Mouse (Mus musculus) left cerebral cortex, postnatal 4 days (tissue): ENCODE results near the gene Gigyf1. TPM values are rescaled to one million over a fixed set of nuclear protein-coding genes. Genes with fewer than 3 reads are reported as not detected.

Experiments used
- DNase-seq: peaks from one replicate; pipeline ENCODE4 v3.0.0-alpha.2; 2022
- intact Hi-C: fragments of 180-260 bp; cut with DNase I; formaldehyde crosslinking; loops from one replicate; pipeline ENCODE4 v1.15.1; 2025
- total RNA-seq, 2 experiments: library from RNA; stranded (reverse); gene quantifications; 2 replicates each; pipeline ENCODE4 v1.2.3; 2021

The Gigyf1 gene
- 10 to 100 TPM; 56.5 to 63.6 TPM for total RNA-seq

- intact Hi-C loops = no loop called here
- DNase-seq = no peak
Observed at GRCm38 (mm10) chr5:137518436-137518835, at the start of gene Gigyf1. Gigyf1 (plus strand) TSS chr5:137518548.

GRCm38 (mm10) chr5:137472252-137472904, 46.0 kb upstream of the Gigyf1 start:
- intact Hi-C loops = no loop called here
- DNase-seq = no peak

DNA sequence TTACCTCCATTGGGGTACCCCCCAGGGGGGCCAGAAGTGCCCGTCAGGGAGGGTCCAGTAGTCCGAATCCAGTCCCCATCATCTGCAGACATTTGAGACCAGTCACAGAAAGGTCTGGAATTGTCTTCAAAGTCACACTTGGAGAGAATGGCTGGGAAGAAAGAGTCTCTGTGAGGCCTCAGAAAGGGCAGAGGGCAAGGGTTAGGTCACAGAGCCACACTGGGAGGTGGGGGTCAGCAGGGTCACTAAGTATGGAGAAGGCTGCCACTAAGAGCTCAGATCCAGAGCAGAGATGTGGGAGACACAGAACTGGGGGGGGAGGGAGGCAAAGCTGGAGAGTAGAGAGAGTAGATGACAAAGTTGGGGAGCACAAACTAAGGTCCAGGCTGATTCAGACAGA, 44.0 kb upstream of the Gigyf1 start:
- intact Hi-C loops = no loop called here
- no peak for DNase-seq

DNA sequence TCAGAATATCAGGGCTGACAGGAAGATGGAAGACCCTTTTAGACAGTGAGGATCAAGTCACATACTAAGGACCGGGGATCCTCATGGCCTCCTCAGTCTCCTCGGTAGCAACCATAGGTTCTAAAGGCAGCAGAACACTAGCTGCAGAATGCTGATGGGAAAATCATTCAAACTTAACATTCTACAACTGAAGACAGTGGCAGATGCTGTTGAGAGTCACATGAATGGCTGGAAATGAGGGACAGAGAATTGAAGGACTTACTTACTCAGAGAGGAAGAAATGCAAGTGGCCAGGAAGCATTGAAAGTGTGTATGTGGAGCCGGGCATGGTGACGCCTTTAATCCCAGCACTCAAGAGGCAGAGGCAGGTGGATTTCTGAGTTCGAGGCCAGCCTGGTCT, 41.4 kb upstream of the Gigyf1 start, which contains the start of gene Zan:
TSS of gene Zan (minus strand) at position 101 of the 400 bp plus-strand sequence.
- DNase-seq = no peak
- intact Hi-C loops = no loop called here

- intact Hi-C loops = no loop called here
Observed at GRCm38 (mm10) chr5:137481138-137481537, 37.2 kb upstream of the Gigyf1 start.

DNA sequence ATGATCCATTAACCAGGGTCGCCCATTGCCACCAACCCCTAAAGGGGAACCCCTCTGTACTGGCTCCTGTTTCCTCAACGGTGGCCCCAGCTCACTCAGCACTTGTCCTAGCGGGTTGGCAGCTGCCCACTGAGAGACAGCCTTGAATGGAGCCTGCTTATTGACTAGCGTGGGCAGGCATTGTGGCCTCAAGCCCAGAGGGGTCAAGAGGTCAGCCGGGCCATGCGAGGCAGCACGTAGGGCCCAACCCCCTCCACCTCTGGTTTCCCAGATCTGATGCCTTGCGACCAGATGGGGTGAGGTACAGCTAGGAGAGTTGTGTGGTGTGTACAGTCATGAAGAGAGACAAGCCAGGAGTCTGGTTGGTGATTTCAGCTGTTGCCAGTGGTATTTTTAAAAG, 36.5 kb upstream of the Gigyf1 start:
- DNase-seq = peak; percentile 26
- intact Hi-C loops = no loop called here

More at GRCm38 (mm10) chr5:137481138-137481537, 37.2 kb upstream of the Gigyf1 start:
- peak; percentile 76 for DNase-seq

- intact Hi-C loops = no loop called here
- no peak for DNase-seq
Observed at GRCm38 (mm10) chr5:137485071-137485850, 33.1 kb upstream of the Gigyf1 start.

- intact Hi-C loops = no loop called here
- DNase-seq = no peak
Observed at GRCm38 (mm10) chr5:137485851-137486155, 32.5 kb upstream of the Gigyf1 start.

DNA sequence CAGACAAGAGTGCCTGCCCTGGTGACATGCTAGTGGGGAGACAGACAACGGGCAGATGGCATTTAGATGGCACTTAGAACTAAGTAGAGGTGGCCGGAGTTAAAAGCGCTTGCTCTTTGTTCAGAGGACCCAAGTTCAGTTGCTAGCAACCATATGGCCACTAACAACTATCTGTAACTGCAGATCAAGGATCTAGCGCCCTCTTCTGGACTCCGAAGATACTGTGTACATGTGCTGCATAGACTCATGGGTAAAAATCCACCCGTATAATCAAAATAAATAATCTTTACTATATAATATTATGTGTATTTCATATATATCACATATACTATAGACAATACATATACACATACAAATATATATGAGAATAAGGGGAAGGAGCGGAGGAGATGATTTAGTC, 30.7 kb upstream of the Gigyf1 start:
- no peak for DNase-seq
- intact Hi-C loops = no loop called here

GRCm38 (mm10) chr5:137491559-137491958, 26.8 kb upstream of the Gigyf1 start:
- DNase-seq = peak; percentile 71
- intact Hi-C loops = no loop called here

DNA sequence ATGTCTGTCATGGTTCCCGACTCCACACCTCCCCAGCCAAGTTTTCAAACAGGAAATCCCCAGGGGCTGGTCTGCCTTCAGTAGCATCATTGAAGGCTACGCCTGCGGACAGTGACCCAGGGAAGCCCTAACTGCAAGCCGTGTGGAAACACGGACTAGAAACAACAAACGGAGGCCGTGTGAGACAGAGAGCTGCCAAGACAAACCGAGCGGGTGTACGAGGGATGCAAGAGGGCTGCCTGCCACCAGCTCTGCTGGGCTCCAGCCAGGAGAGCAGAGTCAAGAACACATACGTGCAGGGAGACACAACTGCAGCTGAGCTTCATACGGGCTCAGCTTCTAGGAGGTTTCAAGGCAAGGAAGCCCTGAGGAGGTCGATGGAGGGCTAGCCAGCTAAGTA, 24.5 kb upstream of the Gigyf1 start:
- peak; percentile 17 for DNase-seq
- intact Hi-C loops = no loop called here

DNA sequence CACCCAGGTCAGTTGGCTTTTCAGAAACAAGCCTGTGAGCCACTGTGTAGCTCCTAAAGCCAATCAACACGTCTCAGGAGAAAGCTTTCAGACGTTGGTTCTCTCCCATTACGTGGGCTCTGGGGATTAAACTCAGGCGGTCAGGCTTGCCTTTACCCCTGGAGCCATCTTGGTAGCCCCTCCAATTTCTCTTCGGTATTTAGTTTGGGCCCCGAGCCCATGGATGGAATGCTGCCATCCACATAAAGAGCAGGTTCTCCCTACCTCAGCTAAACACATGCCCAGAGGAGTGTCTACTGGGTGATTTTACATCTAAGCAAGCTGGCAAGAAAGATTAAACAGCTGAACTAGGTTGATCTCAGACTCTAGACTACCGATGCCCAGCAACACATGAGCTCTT, 18.2 kb upstream of the Gigyf1 start:
- intact Hi-C loops = loop anchor here (2.0 kb wide), 1 partner anchor 161 kb away; no protein-coding TSS in a partner anchor

GRCm38 (mm10) chr5:137501709-137502666, 16.4 kb upstream of the Gigyf1 start, which contains the start of gene Pop7:
Pop7 (minus strand) TSS chr5:137502518.
- peak; percentile 100 for DNase-seq
- intact Hi-C loops = loop anchor here (2.0 kb wide), 1 partner anchor 163 kb away; no protein-coding TSS in a partner anchor

More for the DNA sequence above, 18.2 kb upstream of the Gigyf1 start:
- DNase-seq = no peak

DNA sequence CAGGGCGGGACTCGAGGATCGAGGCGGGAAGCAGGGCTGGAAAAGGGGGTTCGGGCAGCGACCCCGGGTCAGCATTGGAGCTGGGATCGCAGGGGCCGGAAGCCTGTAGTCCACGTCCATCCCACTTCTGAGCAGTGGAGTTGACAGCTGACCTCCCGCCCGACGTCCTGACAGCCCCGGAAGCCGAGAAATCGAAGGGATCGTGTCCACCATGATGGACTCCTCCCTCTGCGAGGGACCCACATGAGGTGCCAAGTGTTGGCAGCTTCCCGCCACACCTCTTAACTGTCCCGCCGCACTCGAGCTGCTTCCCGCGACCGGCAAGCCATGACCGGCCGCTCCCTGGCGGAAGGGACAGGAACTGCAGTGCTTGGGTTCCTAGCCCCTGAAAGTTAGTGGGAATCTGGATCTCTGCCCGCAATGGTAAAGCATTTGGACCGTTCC, 15.7 kb upstream of the Gigyf1 start:
- DNase-seq = peak; percentile 94
- intact Hi-C loops = no loop called here

DNA sequence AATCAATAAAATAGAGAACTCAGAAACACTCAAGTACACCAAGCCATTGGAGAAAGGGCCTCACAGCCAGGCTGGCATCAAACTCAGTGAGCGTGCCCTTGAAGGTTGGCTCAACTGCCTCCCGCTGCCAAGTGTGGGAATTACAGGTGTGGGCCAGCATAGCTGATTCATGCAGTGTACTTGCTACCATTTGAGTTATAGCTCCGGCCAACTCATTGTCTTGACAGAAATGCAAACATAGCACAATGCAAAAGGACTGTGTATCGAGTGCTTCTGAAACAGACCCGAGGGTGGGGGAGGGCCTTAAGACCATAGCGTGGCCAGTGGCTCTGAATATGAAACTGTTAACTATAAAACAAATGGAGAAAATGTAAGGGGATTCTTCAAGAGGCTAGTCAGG, 14.3 kb upstream of the Gigyf1 start:
- intact Hi-C loops = no loop called here
- no peak for DNase-seq

GRCm38 (mm10) chr5:137510014-137510501, 8.3 kb upstream of the Gigyf1 start:
- peak; percentile 79 for DNase-seq
- intact Hi-C loops = no loop called here

GRCm38 (mm10) chr5:137510573-137511390, 7.6 kb upstream of the Gigyf1 start:
- intact Hi-C loops = no loop called here
- no peak for DNase-seq

DNA sequence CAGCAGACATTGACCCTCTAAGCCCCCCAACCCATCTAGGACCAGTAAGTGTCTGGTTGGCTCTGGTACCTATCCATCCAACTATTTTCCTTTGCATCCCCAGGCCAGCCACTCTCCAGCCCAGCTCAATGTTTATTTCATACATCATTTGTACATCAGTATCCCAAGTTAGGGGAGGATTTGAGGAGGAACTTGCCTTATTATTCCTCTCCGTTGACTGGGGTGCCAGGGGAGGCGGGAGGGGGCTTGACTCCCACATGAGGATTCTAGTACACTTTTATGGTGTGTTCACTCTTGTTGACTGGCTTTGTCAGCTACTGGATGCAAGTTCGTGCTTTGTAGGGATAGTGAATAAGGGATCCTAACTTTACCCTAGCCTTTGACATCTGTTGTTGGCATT, 6.6 kb upstream of the Gigyf1 start:
- intact Hi-C loops = no loop called here
- DNase-seq = no peak

DNA sequence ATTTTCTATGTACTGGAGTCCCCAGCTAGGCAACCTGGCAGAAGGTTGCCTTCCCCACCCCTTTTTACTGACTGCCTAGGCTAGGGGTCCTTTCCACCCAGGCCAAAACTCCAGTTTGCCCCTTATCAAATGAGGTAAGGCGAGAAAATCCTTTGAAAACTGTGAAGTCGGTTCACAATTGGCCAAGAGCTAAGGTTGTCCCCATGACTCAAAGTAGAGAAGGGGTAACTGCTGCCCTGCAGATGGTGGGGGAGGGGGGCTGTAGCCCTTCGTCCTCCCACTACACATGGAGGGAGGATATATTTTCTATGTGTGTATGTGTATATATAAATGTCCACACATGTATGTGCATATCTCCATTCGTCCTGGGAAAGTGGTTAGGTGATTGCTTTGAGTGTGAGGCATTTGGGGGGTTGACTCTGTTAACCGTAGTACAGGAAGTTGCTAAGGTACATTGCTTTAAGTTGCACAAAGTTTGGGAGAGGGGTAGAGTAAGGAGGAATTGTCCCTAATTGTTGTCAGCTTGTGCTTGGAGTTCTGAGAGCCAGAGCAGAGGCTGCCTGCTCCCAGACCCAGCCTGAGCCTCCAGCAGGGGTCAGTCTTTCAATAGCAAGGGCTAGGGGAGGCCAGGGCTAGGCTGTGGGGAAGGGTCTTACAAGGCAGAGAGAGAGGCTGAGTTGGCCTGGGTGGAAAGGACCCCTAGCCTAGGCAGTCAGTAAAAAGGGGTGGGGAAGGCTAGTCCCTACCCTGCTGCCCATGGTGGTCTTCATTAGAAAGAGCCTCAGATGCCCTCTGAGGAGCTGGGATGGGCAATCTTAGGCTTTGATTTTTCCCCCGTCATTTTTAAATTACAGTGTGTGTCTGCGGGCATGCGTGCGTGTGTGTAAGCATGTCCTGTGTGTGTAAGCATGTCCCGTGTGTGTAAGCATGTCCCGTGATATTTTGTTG, 5.2 kb upstream of the Gigyf1 start:
- intact Hi-C loops = no loop called here
- DNase-seq = peak; percentile 64
